Mouse (Mus musculus): ENCODE results near the gene Pou2f2. TPM values are rescaled to one million over a fixed set of nuclear protein-coding genes. Genes with fewer than 3 reads are reported as not detected.

Pou2f2 gene
- polyA plus RNA-seq, 1 experiment from 2014 or later, result 22.3 TPM

Small RNA genes within 50 kb of the gene (microRNA-seq; reads per million reads assigned to microRNA genes)
- not detected for gene Mir6537
- not detected for gene Mir7048

Other genes starting within 250 kb of the Pou2f2 start
- 1.0 and 1.7 TPM in 2 replicates for gene Gm4881, start 235.2 kb downstream of the Pou2f2 start, polyA plus RNA-seq (2016; fragmentation: Nextera tagmentation; extraction: Ambion mirVana)
- gene Rabac1, start 207.0 kb downstream of the Pou2f2 start, polyA plus RNA-seq (2016; fragmentation: Nextera tagmentation; extraction: Ambion mirVana), result 82.3 and 87.7 TPM in 2 replicates
- gene Atp1a3, start 173.8 kb downstream of the Pou2f2 start, polyA plus RNA-seq (2016; fragmentation: Nextera tagmentation; extraction: Ambion mirVana), result 68.2 and 87.4 TPM in 2 replicates
- gene Grik5, start 107.4 kb downstream of the Pou2f2 start, polyA plus RNA-seq (2016; fragmentation: Nextera tagmentation; extraction: Ambion mirVana), result 14.3 and 18.1 TPM in 2 replicates
- 39.7 and 41.2 TPM in 2 replicates for gene Zfp574, start 107.2 kb downstream of the Pou2f2 start, polyA plus RNA-seq (2016; fragmentation: Nextera tagmentation; extraction: Ambion mirVana)
- gene Dedd2, start 40.9 kb upstream of the Pou2f2 start, polyA plus RNA-seq (2016; fragmentation: Nextera tagmentation; extraction: Ambion mirVana), result 11.2 and 12.3 TPM in 2 replicates
- 2.7 TPM in 2 replicates for gene Zfp526, start 41.7 kb upstream of the Pou2f2 start, polyA plus RNA-seq (2016; fragmentation: Nextera tagmentation; extraction: Ambion mirVana)
- 15.9 and 17.5 TPM in 2 replicates for gene Gsk3a, start 58.1 kb upstream of the Pou2f2 start, polyA plus RNA-seq (2016; fragmentation: Nextera tagmentation; extraction: Ambion mirVana)
- 10.3 and 13.0 TPM in 2 replicates for gene Erf, start 71.0 kb upstream of the Pou2f2 start, polyA plus RNA-seq (2016; fragmentation: Nextera tagmentation; extraction: Ambion mirVana)
- 40.8 and 46.9 TPM in 2 replicates for gene Cic, start 88.0 kb upstream of the Pou2f2 start, polyA plus RNA-seq (2016; fragmentation: Nextera tagmentation; extraction: Ambion mirVana)
- 378 and 384 TPM in 2 replicates for gene Pafah1b3, start 118.3 kb upstream of the Pou2f2 start, polyA plus RNA-seq (2016; fragmentation: Nextera tagmentation; extraction: Ambion mirVana)
- gene Prr19, start 121.7 kb upstream of the Pou2f2 start, polyA plus RNA-seq (2016; fragmentation: Nextera tagmentation; extraction: Ambion mirVana), result 1.3 and 1.7 TPM in 2 replicates
- 11.9 and 12.1 TPM in 2 replicates for gene Tmem145, start 126.4 kb upstream of the Pou2f2 start, polyA plus RNA-seq (2016; fragmentation: Nextera tagmentation; extraction: Ambion mirVana)
- gene Megf8, start 137.4 kb upstream of the Pou2f2 start, polyA plus RNA-seq (2016; fragmentation: Nextera tagmentation; extraction: Ambion mirVana), result 18.5 and 18.8 TPM in 2 replicates
- gene Cnfn, start 190.0 kb upstream of the Pou2f2 start, polyA plus RNA-seq (2016; fragmentation: Nextera tagmentation; extraction: Ambion mirVana), result not detected in 2 replicates
- gene Lipe, start 219.0 kb upstream of the Pou2f2 start, polyA plus RNA-seq (2016; fragmentation: Nextera tagmentation; extraction: Ambion mirVana), result 7.6 and 8.8 TPM in 2 replicates
- 0.27 and 0.52 TPM in 2 replicates for gene Cxcl17, start 233.2 kb upstream of the Pou2f2 start, polyA plus RNA-seq (2016; fragmentation: Nextera tagmentation; extraction: Ambion mirVana)